ENCODE assay signal across 12 mouse cellular contexts in genomic region chr6:5663433-5664175, GRCm38 (mm10).
DNase-seq lines count a peak whose midpoint lies in the region.
"Had no signal": no experiment of that assay in that cellular context is flagged by ENCODE, and none has a peak within 500 bp of the region (broad histone marks: within the 10 kb centered on the region; RNA-seq: fewer than 3 reads in every experiment).

No protein-coding gene starts in this region.

- intact Hi-C loops in gastrocnemius, postnatal 36 days (cut with DNase I): no loop called here

- peak; percentile 92 for DNase-seq in brain, adult 2 months (ENCODE audit: low read depth, low spot score)
- DNase-seq in cerebellum, adult 11 months: peak; percentile 81
- peak; percentile 84 for DNase-seq in cerebellum, adult 8-10 months
- peak; percentile 84 to 91 for DNase-seq in cerebellum, postnatal 14 days
- no peak for DNase-seq in gastrocnemius, postnatal 10 days
- DNase-seq in gastrocnemius, postnatal 36 days: no peak
- DNase-seq in right cerebral cortex, postnatal 36 days (ENCODE audit: low spot score in 2 of 2): no peak
- DNase-seq: adrenal gland, adult 2 months; adrenal gland, postnatal 36 days; gastrocnemius, postnatal 14 days; kidney, adult 11 months; kidney, adult 9 months had no signal

Comparison
In these comparisons a context has a peak if more than half of its experiments do, and no peak if none do; other contexts are left out.
1. DNase-seq: peak in brain, adult 2 months (single experiment), cerebellum, adult 11 months (single experiment), cerebellum, adult 8-10 months (single experiment) and cerebellum, postnatal 14 days (2 of 2); none in gastrocnemius, postnatal 10 days (single experiment), gastrocnemius, postnatal 36 days (0 of 2) and right cerebral cortex, postnatal 36 days (0 of 2).